Mouse (Mus musculus): ENCODE data around the gene Ccr6.

DNA sequence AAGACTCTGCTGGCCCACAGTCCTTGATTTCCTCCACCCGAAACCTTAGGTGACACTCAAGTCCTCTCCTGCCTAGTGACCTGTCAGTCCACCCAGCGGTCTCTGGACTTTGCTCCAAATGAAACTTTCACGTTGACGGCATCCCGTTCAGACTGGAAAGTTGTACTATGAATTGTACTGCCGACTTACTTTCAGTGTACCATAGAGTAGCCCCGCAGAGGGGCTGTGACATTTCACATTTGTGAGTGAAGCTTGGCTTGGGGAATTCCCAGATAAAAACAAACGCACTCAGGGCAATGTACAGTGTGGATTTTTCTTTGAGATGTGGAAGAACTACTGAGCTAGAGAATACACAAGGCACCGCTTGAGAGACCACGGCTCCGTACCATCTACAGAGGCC lies 6.3 kb downstream of the Ccr6 start:
- TF ChIP-seq CTCF (IDR thresholded peaks at IDR 0.05; ENCODE audit: borderline replicate concordance, extremely low read depth, insufficient read depth, insufficient read length) (no peak), POLR2A (IDR thresholded peaks at IDR 0.05; ENCODE audit: borderline replicate concordance, extremely low read depth, insufficient read depth, insufficient read length, poor library complexity, severe bottlenecking) (no peak)
